Mouse (Mus musculus) forebrain, embryonic 14.5 days (tissue): ENCODE results near the gene Ctcfl. TPM values are rescaled to one million over a fixed set of nuclear protein-coding genes. Genes with fewer than 3 reads are reported as not detected.

Experiments
- ATAC-seq: fragments of 200-750 bp; cut with Nextera tagmentation; 2 replicates; pipeline ENCODE4 v1.8.0; 2017; ENCODE audit warnings: mild to moderate bottlenecking, moderate library complexity
- DNase-seq: peaks from one replicate; pipeline ENCODE4 v3.0.0-alpha.2; 2015; ENCODE audit warnings: low spot score
- H3K27ac ChIP-seq: fragments of 300-500 bp; sonication (generic); 2 replicates; pipeline ENCODE4 v1.5.1; 2014; ENCODE audit warnings: low read depth, mild to moderate bottlenecking, control low read depth, low read length, moderate library complexity
- H3K27me3 ChIP-seq: fragments of 300-500 bp; sonication (generic); replicated peaks from 2 replicates; pipeline ENCODE4 v1.6.1; 2014; ENCODE audit warnings: low read length, control low read depth, mixed read lengths; ENCODE audit not compliant: control insufficient read depth, insufficient read depth
- H3K36me3 ChIP-seq: fragments of 300-500 bp; sonication (generic); 2 replicates; pipeline ENCODE4 v1.6.1; 2014; ENCODE audit warnings: low read length, control low read depth; ENCODE audit not compliant: control insufficient read depth, insufficient read depth
- H3K4me1 ChIP-seq: fragments of 300-500 bp; sonication (generic); 2 replicates; pipeline ENCODE4 v1.6.1; 2014; ENCODE audit warnings: antibody characterized with exemption, low read length, control low read depth; ENCODE audit not compliant: control insufficient read depth, insufficient read depth
- H3K4me2 ChIP-seq: fragments of 300-500 bp; sonication (generic); 2 replicates; pipeline ENCODE4 v1.6.1; 2014; ENCODE audit warnings: mild to moderate bottlenecking, control low read depth, low read length
- H3K4me3 ChIP-seq: fragments of 300-500 bp; sonication (generic); 2 replicates; pipeline ENCODE4 v1.5.1; 2014; ENCODE audit warnings: low read depth, low read length, control low read depth
- H3K9ac ChIP-seq: fragments of 300-500 bp; sonication (generic); 2 replicates; pipeline ENCODE4 v1.6.1; 2014; ENCODE audit warnings: mild to moderate bottlenecking, low read length, control low read depth, moderate library complexity
- H3K9me3 ChIP-seq: fragments of 300-500 bp; sonication (generic); replicated peaks from 2 replicates; pipeline ENCODE4 v1.6.1; 2016; ENCODE audit warnings: low read length, control low read depth, mixed read lengths; ENCODE audit not compliant: control insufficient read depth
- WGBS: fragments of 180-500 bp; shearing (Covaris S2); extraction: QIAGEN DNeasy Blood & Tissue Kit; methylation state at CpG from one replicate; pipeline ENCODE4 v1.1.7; 2014; 5-methylcytosine and 5-hydroxymethylcytosine counted together
- polyA plus RNA-seq: library from polyadenylated mRNA; unstranded; fragments of >200 nt; fragmentation: Nextera tagmentation; extraction: Ambion mirVana; gene quantifications from 2 replicates; pipeline ENCODE4 v1.2.1, GENCODE M21; 2014

The Ctcfl gene
- not detected in 2 replicates for polyA plus RNA-seq

DNA sequence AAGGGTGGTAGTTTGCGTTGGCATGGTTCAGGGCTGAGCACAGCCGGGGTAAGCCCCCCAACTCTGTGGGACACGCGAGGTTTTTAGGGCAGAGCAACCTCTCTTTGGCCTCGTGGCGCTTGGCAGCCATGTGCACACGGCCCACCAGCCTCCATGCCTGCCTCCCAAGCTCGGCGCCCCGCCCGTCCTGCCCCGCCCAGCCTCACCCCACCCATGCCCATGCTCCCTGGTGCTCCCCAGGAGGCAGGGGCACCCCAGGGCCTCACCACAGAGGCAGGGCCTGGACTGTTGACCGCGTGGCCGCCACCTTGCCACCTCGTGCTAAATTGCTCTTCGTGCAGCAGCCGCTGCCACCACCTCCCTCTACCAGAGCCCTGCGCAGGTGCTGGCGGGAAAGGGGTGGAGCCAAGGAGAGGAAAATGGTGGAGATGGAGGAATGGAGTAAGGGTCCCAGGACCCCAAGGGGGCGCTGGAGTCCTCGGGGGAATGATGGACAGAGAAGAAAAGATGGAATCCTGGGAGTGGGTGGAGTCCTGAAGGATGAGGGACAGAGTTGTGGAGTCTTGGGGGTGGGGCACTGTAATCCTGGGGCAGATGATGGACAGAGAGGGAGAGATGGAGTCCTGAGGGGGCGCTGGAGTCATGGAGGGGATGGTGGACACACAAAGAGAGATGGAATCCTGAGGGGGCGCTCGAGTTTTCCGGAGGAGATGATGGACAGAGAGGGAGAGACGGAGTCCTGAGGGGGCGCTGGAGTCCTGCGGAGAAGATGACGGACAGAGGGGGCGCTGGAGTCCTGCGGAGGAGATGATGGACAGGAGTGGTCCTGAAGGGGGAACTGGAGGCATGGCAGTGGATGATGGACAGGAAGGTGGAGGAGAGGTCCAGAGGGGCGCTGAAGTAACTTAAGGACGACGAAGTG, at the start of gene Ctcfl:
TSS of gene Ctcfl (minus strand) at position 503 of the 922 bp plus-strand sequence.
- no peak for ATAC-seq
- Histone ChIP-seq H3K9me3 (no peaks in the 10 kb centered on the region), H3K27ac (no peak within 1 kb of the TSS), H3K4me2 (no peak within 1 kb of the TSS), H3K4me1 (no peaks in the 10 kb centered on the region), H3K27me3 (no peaks in the 10 kb centered on the region), H3K4me3 (no peak within 1 kb of the TSS), H3K9ac (no peak within 1 kb of the TSS), H3K36me3 (no peaks in the 10 kb centered on the region)
- no peak for DNase-seq
- 92% methylated on average over 35 of the region's 35 CpGs for WGBS

DNA sequence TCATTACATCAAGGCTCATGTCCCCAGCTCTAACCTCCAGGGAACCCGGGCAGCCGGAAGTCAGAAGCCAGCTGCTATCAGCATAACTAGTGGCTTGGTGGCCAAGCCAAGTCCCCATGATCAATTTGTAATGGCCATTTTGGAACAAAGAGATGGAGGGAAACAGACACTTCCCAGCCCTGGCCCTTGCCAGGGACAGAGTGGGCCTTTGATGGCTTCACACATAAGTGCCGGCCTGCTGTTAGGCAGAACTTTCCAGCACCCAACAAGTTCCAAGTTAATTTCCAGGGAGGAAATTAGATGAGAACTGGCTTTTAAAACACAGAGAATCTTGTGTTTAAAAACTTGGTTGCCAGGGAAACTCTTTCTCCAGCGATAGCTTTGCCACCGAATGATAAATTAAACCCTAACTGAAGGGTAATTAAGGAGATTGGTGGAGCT, 49.1 kb upstream of the Ctcfl start:
- no peak for ATAC-seq
- Histone ChIP-seq H3K27me3 (0 out of 2 replicates have a peak, but pooled peaks cover 2% of the 10 kb centered on the region), H3K9me3 (no peaks in the 10 kb centered on the region), H3K4me1 (peaks cover 11% of the 10 kb centered on the region), H3K4me3 (no peak overlapping the region), H3K27ac (no peak overlapping the region), H3K4me2 (no peak overlapping the region), H3K9ac (no peak overlapping the region), H3K36me3 (no peaks in the 10 kb centered on the region)
- DNase-seq = no peak
- 58% methylated on average over 5 of the region's 5 CpGs for WGBS

DNA sequence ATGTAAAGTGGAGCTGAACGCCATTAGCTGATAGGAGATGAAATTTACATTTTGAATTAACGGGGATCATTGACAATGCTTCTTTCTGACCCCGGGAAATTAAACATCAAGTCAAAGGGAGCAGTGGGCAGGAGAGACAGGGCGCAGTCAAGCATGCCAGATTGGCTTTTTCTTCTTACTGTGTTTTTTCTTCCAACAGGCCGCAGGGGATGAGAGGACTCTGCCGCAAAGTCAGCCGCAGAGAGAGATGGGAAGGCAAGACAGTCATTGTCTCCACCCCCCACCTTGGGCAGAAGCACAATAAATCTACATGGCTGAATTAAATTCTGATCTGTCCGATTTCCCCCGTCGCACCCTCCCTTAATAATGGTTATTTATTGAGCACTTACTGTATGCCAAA, 46.0 kb upstream of the Ctcfl start:
- WGBS = 89% methylated on average over 10 of the region's 10 CpGs
- H3K27ac ChIP-seq = no peak overlapping the region
- no peak for ATAC-seq
- H3K36me3 ChIP-seq = no peaks in the 10 kb centered on the region
- no peak for DNase-seq
- no peak overlapping the region for H3K4me2 ChIP-seq
- H3K9me3 ChIP-seq = no peaks in the 10 kb centered on the region
- no peaks in the 10 kb centered on the region for H3K27me3 ChIP-seq
- H3K4me1 ChIP-seq = no peaks in the 10 kb centered on the region
- H3K4me3 ChIP-seq = no peak overlapping the region
- no peak overlapping the region for H3K9ac ChIP-seq

DNA sequence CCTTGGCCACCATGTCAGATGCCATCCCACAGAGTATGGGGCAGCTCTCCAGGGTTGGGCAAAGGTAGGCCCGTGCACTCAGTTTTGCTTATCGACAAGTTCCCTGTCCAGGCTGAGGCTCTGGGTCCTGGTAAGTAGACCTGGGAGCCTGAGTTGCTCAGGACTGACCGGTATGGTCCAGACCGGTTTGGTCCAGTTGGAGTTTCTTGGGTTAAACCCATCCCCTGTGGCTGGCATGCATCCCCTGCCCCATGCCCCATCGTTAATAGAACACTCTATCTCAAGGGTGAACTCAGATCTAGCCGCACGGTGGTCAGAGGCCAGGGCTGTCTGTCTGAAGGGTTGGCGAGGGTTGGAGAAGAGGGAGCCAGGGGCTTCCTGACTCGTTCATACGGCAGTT, 45.6 kb upstream of the Ctcfl start:
- H3K4me1 ChIP-seq = no peaks in the 10 kb centered on the region
- no peak for DNase-seq
- no peak overlapping the region for H3K4me3 ChIP-seq
- H3K4me2 ChIP-seq = no peak overlapping the region
- H3K9me3 ChIP-seq = no peaks in the 10 kb centered on the region
- H3K27me3 ChIP-seq = no peaks in the 10 kb centered on the region
- H3K9ac ChIP-seq = no peak overlapping the region
- H3K27ac ChIP-seq = no peak overlapping the region
- WGBS = 88% methylated on average over 10 of the region's 10 CpGs
- no peak for ATAC-seq
- H3K36me3 ChIP-seq = no peaks in the 10 kb centered on the region

DNA sequence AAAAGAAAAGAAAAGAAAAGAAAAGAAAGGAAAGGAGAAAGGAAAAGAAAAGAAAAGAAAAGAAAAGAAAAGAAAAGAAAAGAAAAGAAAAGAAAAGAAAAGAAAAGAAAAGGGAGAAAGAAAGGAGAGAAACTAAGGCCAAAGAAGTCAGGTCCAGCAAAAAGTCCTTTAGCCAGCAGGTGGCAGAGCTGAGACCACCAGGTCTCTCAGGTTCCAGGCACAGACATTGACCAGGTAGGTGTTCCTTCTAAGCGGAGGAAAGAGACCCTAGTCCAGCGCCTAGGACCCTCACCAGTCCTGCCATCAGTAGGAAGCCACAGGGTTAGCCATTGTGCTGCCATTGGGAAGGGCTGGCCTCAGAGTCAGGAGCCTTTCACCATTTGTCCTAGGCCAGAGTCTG, 45.0 kb upstream of the Ctcfl start:
- Histone ChIP-seq H3K27ac (no peak overlapping the region), H3K36me3 (no peaks in the 10 kb centered on the region), H3K4me1 (no peaks in the 10 kb centered on the region), H3K9me3 (no peaks in the 10 kb centered on the region), H3K4me2 (no peak overlapping the region), H3K9ac (no peak overlapping the region), H3K4me3 (no peak overlapping the region), H3K27me3 (no peaks in the 10 kb centered on the region)
- no peak for DNase-seq
- 55% methylated on average over 2 of the region's 2 CpGs for WGBS
- ATAC-seq = no peak

DNA sequence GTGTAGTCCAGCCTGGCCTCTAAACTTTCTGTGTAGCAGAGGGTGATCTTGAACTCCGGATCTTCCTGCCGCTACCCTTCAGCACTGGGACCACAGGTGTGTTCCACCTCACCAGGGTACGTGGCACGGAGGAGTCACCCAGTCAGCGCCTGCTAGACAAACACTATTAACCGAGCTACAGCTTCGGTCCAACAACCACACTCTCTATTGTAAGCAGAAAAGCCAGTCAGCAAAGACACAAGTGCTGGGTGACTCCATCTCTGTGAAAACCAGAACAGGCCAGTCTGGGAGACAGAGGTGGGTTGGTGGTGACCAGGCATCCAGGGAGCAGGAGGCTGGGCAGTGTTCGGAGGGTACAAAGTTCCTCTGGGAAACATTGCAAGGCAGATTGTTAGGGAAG, 44.1 kb upstream of the Ctcfl start:
- no peak overlapping the region for H3K4me2 ChIP-seq
- 87% methylated on average over 8 of the region's 8 CpGs for WGBS
- no peak overlapping the region for H3K27ac ChIP-seq
- no peaks in the 10 kb centered on the region for H3K9me3 ChIP-seq
- no peaks in the 10 kb centered on the region for H3K36me3 ChIP-seq
- ATAC-seq = no peak
- H3K27me3 ChIP-seq = no peaks in the 10 kb centered on the region
- no peak for DNase-seq
- no peak overlapping the region for H3K9ac ChIP-seq
- H3K4me3 ChIP-seq = no peak overlapping the region
- H3K4me1 ChIP-seq = no peaks in the 10 kb centered on the region

DNA sequence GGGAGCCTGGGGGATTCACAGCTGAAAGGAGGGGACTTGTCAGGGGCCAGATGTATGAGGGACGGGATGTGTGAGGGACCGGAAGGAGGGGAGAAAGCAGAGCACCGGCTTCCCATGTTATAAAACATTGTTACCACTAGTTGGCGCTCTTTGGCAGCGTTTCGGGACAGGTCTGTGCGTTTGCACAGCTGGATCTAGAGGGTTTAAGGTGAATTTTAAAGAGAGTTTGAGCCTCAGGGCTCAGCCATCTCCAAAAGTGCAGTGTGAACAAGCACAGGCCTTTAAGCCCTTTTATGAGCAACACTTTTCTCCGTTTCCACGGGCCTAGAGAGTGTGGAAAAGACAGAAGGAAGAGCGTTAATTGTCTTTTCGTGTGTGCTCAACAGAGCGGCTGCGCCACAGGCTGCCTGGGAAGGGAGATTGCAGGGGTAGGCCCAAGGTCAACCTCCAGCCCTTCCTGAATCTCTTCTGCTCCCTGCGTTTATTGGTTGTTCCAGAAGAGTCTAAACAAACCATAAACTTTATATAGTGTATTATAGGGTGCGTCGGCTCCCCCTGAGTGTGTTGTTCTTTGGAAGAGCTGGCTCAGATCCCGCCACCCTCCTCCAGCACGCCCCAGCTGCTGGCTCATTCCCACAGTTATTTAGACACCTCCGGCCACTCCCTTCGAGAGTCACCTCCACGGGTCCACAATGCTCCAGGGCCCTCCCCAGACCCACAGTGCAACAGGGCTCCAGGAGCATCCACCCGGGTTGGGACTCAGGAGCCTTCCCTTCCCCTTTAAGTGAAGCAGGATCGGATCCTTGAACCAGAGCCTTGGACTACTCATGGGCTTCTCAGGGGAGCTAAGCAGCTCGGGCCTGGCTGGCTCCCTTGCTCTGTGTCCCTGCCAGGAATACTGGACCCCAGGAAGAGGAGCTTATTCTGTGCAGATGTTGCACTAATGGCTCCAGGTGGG, 40.3 kb upstream of the Ctcfl start:
- Histone ChIP-seq H3K27me3 (no peaks in the 10 kb centered on the region), H3K4me1 (no peaks in the 10 kb centered on the region), H3K4me3 (no peak overlapping the region), H3K9me3 (no peaks in the 10 kb centered on the region), H3K36me3 (no peaks in the 10 kb centered on the region), H3K9ac (no peak overlapping the region), H3K4me2 (no peak overlapping the region), H3K27ac (no peak overlapping the region)
- ATAC-seq (peak; percentile 68), DNase-seq (peak; percentile 74)
- 57% methylated on average over 24 of the region's 24 CpGs for WGBS

DNA sequence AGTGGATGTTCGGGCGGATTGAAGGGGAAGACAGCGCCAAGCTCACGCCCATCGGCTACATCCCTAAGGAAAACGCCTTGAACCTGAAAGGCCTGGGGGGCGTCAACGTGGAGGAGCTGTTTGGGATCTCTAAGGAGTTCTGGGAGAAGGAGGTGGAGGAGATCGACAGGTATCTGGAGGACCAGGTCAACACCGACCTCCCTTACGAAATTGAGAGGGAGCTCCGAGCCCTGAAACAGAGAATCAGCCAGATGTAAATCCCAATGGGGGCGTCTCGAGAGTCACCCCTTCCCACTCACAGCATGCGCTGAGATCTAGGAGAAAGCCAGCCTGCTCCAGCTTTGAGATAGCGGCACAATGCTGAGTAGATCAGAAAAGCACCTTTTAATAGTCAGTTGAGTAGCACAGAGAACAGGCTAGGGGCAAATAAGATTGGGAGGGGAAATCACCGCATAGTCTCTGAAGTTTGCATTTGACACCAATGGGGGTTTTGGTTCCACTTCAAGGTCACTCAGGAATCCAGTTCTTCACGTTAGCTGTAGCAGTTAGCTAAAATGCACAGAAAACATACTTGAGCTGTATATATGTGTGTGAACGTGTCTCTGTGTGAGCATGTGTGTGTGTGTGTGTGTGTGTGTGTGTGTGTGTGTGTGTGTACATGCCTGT, 39.2 kb upstream of the Ctcfl start:
- ATAC-seq = no peak
- Histone ChIP-seq H3K9ac (no peak overlapping the region), H3K36me3 (no peaks in the 10 kb centered on the region), H3K4me2 (no peak overlapping the region), H3K27me3 (no peaks in the 10 kb centered on the region), H3K4me3 (no peak overlapping the region), H3K4me1 (no peaks in the 10 kb centered on the region), H3K27ac (no peak overlapping the region), H3K9me3 (no peaks in the 10 kb centered on the region)
- no peak for DNase-seq
- WGBS = 90% methylated on average over 19 of the region's 19 CpGs
